Mouse (Mus musculus) layer of hippocampus, postnatal 25 days (tissue): ENCODE measurements around the gene Ccm2. TPM values are rescaled to one million over a fixed set of nuclear protein-coding genes. Genes with fewer than 3 reads are reported as not detected.

Experiments used
- DNase-seq, 2 experiments: peaks; one replicate each; pipeline ENCODE4 v3.0.0; 2022; ENCODE audit warnings: mixed read lengths in 2 of 2, low spot score in 1 of 2; ENCODE audit errors: extremely low spot score in 1 of 2
- total RNA-seq, 2 experiments: library from RNA; stranded (reverse); gene quantifications; 2 replicates each; pipeline ENCODE4 v1.2.3; 2021

Gene Ccm2
- total RNA-seq, 2 experiments from 2014 or later, result 51.8 to 54.9 TPM

DNA sequence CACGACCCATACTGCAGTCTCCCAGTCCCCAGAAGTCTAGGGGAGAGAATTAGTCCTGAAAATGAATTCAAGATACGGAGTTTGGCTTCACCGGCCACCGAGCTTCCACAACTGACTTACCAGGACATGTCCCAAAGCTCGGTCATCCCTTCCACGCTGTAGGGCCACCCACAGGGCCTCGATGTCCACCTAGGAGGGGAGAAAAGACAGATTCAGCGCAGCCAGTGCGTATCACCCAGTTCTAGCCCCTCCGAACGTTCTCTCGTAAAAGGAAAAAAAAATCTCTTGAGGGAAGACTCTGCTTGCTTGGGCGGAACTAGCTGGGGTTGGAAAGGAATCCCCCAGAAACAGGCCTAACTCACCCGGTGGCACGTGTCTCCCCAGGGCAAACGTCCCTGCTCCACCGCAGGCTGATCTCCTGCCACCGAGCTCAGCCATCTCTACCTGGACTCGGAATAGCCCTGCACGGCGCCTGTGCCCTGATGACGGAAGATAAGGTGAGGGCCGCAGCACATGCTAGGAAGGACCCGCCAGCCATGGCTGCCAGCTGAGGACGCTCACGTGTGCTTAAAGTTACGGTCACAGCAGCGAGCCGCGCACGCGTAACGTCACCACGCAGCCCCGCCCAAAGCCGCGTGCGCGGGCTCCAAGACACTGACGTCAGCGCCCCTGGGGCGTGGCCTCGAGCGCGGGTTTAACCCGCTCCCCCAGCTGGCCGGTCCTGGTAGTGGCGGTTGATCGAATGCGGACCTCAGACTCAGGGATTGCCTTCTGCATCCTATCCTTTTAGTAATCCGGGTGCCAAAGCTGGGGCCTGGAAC, 18.3 kb upstream of the Ccm2 start:
- peak; percentile 96 to 99 for DNase-seq

DNA sequence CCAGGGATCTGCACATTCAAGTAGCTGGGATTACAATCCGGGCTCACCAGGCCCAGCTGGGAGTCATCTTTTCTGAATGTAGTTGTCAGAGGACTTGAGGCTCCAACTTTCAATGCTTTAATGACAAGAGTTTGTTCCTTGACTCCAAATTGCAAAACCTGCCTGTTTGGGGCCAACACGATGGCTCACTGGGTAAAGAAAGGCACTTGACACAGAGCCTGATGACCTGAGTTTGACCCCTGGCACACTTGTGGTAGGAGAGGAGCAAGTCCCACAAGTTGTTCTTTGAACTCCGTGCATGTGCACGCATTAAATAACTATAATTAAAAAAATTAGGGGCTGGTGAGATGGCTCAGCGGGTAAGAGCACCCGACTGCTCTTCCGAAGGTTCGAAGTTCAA, 16.7 kb upstream of the Ccm2 start:
- DNase-seq, result no peak

DNA sequence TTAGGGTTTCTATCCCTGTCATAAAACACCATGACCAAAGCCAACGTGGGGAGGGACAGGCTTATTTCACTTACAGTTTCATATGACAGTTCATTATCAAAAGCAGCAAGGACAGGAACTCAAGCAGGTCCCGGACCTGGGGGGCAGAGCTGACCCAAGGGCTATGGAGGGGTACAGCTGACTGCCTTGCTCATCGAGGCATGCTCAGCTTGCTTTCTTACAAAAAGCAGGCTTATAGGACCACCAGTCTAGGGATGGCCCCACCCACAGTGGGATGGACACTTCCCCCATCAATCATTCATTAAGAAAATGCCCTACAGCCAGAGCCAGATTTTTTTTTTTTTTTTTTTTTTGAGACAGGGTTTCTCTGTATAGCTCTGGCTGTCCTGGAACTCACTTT, 15.9 kb upstream of the Ccm2 start:
- DNase-seq, result no peak

DNA sequence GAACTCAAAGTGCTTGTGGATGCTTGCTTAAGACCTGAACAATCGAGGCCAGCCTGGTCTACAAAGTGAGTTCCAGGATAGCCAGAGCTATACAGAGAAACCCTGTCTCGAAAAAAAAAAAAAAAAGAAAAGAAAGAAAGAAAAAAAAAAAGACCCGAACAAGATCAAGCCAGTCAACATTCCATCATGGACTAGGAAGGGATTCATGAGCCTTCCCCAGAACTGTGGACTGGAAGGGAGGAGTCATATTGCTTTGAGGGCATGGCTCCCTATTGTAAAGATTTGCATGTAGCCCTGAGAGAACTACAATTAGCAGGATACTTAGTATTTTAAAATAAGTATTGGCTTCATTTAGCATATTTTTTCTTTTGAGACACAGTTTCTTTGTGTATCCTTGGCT, 2.0 kb upstream of the Ccm2 start:
- no peak for DNase-seq

DNA sequence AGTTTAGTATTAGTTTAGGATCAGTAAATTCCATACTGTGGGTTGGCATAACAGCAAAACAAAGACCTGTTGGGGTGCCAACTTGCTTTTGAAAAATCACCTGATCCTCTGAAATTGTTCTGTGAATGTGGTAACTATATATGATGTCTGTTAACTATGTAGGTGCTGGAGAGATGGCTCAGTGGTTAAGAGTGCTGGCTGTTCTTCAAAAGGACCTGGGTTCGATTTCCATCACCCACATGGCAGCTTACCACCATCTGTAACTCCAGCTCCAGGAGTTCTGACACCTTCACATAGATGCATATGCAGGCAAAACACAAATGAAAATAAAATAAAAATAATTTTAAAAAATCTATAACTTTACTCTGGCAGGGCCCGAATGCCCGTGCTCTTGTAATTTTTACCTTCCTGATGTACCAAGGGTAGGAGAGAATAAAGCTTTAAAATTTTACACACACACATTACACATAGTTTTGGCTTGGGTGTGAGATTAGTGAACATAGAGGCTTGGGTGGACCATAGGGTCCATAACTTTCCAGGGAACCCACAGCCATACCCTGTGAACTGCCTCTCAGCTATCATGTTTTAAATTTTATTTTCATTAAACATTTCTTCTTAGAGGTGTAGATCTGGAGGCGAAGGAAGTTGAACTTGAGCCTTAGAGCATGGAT, 1.4 kb upstream of the Ccm2 start:
- DNase-seq, result no peak

DNA sequence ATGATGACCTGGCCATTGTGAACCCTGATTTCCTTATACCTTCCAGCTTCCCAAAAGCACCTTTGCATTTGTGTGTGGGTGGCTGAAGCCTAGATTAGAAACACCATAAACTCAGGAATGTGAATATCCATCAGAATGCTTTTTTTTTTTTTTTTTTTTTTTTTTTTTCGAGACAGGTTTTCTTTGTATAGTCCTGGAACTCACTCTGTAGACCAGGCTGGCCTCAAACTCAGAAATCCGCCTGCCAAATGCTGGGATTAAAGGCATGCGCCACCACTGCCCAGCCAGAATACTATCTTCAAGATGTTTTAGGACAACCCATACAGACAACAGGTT, 862 bp upstream of the Ccm2 start:
- DNase-seq, result no peak

DNA sequence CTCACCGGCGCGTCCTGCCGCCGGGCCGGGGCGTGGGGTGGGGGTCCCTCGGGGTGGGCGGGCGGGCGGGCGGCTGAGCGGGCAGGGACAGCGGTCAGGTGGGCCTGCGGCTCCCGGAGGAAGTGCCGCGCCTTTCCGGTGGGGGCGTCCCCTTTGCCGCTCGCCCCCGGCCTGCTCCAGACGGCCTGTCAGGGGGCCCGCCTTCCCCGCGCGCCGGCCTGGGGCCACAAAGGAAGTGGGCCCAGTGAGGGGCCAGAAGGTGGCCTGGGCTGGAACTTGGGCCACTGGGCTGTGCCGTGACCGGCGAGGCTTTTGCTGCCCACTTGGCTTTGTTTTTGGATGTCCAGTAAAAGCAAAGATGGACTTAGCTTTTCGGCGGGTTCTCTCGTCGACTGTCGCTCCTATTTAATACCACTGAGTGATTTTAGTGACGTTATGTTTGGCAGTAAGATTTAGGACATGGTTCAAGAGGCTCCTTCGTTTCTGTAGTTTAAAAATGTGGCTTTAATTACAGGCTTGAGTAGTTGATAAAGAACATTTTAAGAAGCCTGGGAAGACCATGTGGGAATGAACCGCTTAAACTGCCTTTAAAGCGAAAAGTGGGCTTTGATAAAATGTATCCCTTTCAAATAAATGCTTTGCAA, 472 bp downstream of the Ccm2 start:
- peak in 1 of 2 experiments; percentile 46 for DNase-seq

DNA sequence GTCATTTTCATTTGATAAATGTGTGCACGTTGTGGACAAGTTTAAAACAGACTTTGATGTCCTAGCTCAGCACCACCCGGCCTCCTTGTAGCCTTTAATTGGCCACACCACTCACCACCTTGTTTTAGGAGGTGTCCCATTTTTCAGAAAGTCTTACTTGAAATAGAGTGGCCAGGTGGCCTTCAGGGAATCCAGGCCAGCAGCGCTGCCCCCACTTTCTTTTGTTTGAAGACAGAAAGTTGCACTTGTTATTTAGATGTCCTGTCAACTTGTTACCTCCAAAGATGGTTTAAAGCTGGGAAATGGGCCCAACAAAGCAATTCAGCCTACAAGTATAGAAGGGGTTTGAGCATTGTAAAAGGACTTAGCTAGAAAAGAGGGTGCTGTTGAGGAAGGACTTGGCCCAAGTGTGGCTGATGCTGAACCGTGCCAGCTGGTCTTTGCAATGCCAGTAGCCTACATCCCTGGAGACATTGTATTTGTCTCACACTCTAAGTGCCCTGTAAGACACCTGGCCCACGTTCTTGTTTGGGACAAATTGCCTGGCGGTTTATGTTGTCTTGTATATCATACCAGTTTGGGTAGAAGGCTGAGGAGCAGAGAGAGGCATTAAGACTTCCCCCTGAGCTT, 1.1 kb downstream of the Ccm2 start:
- DNase-seq, result no peak

DNA sequence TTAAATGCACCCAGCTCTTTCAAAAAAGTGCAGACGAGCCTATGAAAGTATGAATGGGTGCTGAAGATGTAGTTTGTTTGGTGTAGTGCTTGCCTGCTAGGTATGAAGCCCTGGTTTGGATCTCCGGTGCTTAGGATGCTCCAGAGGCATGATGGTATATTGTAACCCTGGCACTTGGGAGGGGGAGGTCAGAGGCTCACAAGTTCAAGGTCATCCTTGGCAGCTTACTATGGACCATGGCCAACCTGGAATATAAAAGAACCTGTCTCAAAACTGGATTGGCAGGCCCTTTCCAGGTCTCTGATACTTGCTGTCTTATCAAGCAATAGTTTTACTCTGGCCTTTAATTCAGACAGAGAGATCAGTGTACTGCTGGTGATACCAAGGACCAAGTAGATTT, 3.1 kb downstream of the Ccm2 start:
- DNase-seq, result no peak

DNA sequence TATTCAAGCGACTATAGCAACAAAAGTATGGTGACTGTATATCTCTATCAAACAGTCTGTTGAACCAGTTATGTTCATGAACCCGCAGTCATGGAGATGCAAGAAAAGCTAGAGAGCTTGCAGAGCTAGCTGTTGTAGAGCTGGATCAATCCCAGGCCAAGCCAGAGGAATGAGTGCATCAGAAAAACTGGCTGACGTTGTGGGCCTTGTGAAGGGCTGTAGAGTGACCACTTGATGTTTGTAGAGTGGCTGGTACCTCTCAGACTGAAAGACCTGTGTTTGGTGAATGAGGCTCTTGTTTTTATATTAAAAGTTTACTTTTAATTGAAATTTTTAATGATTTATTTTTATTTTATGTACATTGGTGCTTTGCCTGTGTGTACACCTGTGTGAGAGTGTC, 3.5 kb downstream of the Ccm2 start:
- DNase-seq, result no peak

DNA sequence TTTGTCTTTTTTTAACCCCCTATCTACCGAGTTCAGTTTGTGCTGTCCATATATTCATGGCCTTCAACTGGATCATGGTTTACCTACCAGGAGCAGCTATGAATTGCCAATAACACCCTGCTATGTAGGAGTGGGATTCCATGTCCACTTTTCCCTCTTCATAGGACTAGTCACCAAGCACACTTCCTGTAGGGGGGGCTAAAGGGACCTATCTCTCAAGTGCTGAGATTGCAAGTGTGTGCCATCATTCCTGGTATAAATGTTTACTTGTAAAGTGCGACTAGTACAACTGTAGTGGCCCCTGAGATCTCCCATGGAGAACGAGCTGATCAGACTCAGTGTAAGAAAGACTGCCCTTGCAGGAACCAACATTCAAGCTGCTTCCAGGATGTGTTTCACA, 11.5 kb downstream of the Ccm2 start:
- DNase-seq, result no peak

DNA sequence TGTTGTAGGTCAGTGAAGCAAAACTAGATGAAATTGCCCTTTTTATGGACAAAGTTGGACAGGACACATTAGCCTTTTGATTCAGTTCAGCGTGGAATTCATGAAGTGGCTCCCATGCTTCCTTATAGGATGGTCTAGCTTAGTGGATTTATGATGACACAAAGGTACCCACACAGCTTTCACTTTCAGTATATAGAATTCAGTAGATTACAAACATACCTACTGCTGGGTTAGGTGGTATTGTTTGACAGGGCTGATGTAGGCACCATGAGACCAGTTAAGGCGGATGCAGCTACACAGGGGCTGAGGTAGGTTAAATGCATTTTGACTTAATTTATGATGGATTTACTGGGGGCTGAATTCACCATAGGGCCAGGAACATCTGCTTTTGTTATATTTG, 13.3 kb downstream of the Ccm2 start:
- no peak for DNase-seq

DNA sequence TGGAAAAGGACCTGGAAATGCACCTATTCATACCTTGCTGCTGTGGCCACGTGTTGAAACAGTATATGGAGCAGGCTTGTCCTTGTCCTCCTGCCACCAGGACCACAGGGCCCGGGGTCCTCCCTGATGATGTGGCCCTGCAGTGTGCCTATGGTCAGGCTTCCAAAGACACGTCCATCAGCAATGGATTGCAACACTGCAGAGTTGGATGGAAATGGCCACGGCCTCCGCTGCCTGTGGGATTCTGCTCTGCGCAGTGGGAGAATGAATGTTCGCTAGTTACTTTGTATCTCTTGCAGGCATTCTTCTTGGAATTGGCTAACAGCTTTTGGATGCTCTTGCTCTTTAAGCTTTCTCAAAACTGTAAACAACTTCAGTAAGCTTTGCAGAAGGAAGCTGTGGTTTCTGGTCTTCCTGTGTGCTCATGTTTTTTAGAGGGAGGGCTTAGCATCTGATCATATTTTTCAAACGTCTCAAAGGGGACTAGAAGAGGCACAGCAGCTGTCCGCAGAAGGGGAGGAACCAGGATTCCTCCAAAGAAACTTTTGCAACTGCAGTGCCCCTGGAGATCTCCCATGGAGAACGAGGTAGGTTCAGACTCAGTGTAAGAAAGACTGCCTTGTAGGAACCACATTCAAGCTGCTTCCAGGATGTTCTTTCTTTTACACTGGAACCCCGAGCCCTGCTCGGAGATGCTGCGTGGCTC, 14.1 kb downstream of the Ccm2 start:
- DNase-seq, result no peak

DNA sequence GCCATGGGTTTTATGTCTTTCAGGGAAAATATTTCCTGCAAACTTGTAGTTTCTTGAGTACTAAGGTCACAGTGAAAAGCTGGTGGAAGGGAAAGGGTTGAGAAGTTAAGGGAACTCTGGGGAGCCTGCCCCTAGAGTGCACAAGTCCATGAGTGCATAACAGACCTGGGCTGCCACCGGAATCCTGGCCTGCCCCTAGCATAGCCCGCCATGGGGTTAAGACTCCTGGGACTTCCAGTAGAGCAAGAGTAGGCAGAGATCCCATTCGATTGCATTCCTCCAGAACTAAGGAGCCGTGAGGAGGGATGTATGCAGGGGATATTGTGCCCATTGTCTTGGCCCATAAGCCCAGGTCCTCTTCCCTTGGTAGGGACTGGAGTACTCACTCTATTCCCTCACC, 14.8 kb downstream of the Ccm2 start:
- no peak for DNase-seq

DNA sequence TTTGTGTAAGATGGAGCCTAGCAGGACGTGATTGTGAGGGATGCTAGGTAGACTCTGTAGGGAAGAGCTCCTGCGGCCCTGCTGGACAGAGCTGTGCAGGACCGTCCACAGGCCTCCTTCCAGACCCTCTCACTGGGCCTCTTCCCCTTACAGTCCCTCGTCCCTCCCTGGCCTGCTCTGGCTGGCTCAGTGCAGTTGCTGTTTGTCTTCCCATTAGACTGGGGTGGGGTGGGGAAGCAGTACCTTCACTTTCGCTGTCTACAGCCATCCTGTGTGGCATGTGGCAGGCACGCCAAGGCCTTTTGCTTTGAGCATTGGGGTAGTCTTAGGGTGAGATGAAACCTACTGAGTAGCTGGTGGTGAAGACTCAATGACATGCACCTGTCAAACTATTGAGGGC, 15.7 kb downstream of the Ccm2 start:
- no peak for DNase-seq

DNA sequence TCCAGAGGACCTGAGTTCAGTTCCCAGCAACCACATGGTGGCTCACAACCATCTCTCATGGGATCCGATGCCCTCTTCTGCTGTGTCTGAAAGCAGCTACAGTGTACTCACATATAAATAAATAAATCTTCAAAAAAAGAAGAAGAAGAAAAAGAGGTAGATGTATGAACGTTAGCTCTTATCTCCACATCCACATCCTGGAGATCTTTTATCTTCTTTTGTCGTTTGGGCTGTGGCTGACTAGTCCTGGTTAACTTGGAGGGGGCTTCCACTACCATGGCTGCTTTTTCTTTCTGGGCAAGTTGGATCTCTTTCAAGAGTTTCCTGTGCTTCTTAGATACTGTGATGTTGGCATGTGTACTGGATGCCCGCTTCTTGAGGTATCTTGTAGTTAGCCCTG, 16.5 kb downstream of the Ccm2 start:
- no peak for DNase-seq

DNA sequence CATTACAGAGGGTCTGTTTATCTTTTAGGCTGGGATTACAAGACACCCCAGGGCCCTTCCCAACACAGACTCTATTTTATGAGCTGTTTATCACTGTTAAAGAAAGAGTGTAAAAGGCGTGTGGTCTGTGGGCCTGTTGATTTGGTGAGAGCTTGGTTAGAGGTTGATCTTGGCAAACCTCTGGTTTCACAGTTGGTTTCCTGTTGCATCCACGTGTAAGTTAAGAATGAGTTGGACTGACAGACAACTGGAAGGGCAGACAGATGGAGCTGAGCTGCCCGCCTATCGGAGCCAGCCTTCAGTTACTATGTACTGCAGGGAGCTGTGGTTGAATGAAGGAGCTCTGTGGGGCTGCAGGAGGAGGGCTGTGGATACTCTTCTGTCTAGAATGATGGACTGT, 19.8 kb downstream of the Ccm2 start:
- no peak for DNase-seq

DNA sequence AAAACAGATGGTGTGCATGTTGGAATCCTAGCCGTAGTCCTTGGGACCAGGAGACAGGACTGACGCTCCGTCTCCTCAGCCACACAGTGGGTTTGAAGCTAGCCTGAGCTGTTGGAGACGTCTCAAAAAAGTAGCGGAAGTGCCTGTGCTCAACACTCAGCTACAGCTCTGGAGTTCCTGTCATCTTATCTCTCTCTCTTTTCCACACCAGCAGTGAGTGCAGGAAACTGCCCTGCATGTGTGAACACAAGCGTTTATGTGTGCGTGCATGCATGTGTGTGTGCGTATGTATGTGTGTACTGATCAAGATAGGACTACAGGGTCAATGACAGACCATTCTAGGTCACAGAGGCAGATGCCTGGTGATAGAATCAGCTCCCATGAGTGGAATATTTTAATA, 21.3 kb downstream of the Ccm2 start:
- DNase-seq, result no peak

DNA sequence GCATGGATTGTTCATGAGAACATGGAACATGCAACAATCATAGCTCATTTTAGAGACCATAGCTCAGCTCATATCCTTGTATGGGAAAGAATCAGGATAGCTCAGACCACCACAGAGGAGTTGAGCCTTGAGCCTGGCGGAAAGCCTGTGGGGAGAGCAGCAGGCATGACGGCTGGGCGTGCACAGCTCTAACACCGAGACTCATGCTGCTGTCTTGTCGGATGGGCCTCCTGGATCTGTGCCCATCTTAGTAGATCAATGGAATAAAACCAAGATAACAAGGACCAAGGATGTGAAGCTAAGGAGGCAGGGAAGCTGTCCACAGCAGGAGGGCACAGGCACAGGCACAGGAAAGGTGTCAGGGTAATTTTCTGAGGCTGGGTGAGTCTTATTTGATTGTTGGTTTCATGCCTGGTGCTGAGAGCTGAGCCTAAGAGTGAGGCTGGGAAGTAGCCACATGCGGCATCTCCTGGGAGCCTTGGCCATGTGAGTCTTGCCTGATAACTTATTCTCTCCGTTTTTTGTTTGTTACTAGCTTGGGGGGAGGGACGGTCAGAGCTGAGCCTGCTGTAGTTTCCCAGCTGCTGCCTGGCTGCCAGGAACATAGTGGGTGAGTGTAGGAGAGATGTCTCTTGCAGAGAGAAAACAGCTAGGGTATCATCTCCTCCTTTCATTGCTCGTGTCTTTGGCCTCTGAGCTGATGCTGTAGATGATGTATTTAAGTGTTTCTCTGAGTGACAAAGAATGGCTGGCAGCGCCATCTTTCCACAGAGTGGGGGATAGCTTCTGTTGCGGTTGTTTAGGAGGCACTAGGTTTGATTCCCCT, 22.1 kb downstream of the Ccm2 start:
- DNase-seq, result peak in 1 of 2 experiments; percentile 26

DNA sequence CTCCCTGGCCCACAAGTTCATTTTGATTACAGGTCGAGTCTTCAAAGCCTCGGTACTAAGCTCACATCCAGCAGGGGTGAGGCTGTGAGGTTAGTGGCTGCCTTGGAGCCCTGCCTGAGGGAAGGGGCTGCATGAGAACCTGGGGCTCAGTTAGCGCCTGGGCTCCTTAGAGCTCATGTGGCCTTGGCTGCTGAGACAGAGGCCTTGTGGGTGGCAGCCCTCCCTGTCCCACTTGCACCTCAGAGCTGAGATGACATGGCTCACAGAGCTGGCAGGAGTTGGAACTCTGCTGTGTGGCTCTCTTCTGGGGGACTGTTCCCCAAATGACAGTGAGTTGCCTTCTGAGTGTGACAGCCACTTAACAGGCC, 22.7 kb downstream of the Ccm2 start:
- DNase-seq, result peak in 1 of 2 experiments; percentile 21
